Mouse (Mus musculus): ENCODE data around the gene Caprin2. TPM values are rescaled to one million over a fixed set of nuclear protein-coding genes. Genes with fewer than 3 reads are reported as not detected.
"Not testable (repeated sequence)": the region's sequence is repeated elsewhere in the genome, so short reads cannot be mapped to it uniquely, and the experiment has no call there.

The Caprin2 gene
- polyA plus RNA-seq, 1 experiment from 2014 or later = 13.8 TPM

DNA sequence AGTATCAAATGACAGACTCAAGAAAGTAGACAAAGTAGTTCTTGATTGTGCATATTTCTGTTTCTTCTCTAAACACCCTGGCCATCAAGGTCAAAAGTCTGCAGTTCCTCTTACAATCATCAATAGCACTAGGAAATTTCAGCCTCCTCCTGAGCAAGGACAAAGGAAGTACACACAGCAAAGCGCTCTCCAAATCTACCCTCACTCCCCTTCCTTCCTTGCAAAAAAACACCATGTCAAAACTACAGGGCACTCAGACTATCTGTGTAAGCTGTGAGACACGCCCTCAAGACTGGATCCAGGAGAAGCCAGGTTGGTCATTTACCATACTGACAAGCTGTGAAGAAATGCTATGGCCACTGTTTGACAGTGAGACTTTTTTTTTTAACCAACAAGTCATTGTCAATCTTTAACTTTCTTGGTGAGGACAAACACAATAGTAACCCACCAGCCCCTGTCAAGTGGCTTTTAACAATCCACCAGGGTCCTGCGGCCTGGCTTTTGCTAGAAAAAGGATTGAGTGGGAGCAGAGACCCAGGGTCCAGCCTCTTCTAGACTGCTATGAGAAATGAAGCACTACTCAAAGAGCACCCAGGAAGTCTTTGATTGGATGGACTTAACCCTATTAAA, 39.0 kb upstream of the Caprin2 start:
- ATAC-seq (ENCODE audit: low FRiP score) = no peak
- no peaks in the 10 kb centered on the region for H3K9me3 ChIP-seq (ENCODE audit: control insufficient read depth, low read length)
- WGBS = 79% methylated on average over 3 of the region's 3 CpGs
- no peaks in the 10 kb centered on the region; the same call in 1 of the 2 replicates for H3K4me1 ChIP-seq (ENCODE audit: control insufficient read depth, insufficient read depth, low read length)
- peaks cover 14% of the 10 kb centered on the region for H3K36me3 ChIP-seq (ENCODE audit: control insufficient read depth, insufficient read depth, low read length)
- H3K4me3 ChIP-seq (ENCODE audit: low read depth, low read length) = no peak overlapping the region
- DNase-seq (ENCODE audit: low spot score, missing footprints) = no peak
- H3K9ac ChIP-seq (ENCODE audit: low read length) = no peak overlapping the region
- H3K4me2 ChIP-seq = no peak overlapping the region
- no peaks in the 10 kb centered on the region for H3K27me3 ChIP-seq (ENCODE audit: control insufficient read depth, insufficient read depth, low read length)
- H3K27ac ChIP-seq (ENCODE audit: low read depth, low read length) = no peak overlapping the region

DNA sequence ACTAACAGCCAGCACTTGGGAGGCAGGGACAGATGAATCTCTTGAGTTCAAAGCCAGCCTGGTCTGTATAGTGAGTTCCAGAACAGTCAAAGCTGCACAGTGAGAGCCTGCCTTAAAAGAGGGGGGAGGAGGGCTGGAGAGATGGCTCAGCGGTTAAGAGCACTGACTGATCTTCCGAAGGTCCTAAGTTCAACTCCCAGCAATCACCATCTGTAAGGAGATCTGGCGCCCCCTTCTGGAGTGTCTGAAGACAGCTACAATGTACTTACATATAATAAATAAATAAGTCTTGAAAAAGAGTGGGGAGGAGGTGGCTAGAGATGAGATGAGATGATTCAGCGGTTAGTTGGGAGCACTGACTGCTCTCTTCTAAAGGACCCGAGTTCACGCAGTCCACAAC, 35.2 kb upstream of the Caprin2 start:
- H3K27me3 ChIP-seq (ENCODE audit: control insufficient read depth, insufficient read depth, low read length) = no peaks in the 10 kb centered on the region
- H3K4me1 ChIP-seq (ENCODE audit: control insufficient read depth, insufficient read depth, low read length) = no peaks in the 10 kb centered on the region
- WGBS = 88% methylated on average over 6 of the region's 6 CpGs
- DNase-seq (ENCODE audit: low spot score, missing footprints) (no peak), ATAC-seq (ENCODE audit: low FRiP score) (peak; percentile 34; the same call in 1 of the 2 replicates)
- H3K9ac ChIP-seq (ENCODE audit: low read length) = no peak overlapping the region
- no peaks in the 10 kb centered on the region for H3K9me3 ChIP-seq (ENCODE audit: control insufficient read depth, low read length)
- H3K36me3 ChIP-seq (ENCODE audit: control insufficient read depth, insufficient read depth, low read length) = peaks cover 28% of the 10 kb centered on the region
- no peak overlapping the region for H3K4me3 ChIP-seq (ENCODE audit: low read depth, low read length)
- H3K4me2 ChIP-seq = no peak overlapping the region
- H3K27ac ChIP-seq (ENCODE audit: low read depth, low read length) = no peak overlapping the region

GRCm38 (mm10) chr6:148918841-148919398, 22.9 kb upstream of the Caprin2 start:
- H3K4me3 ChIP-seq (ENCODE audit: low read depth, low read length) = no peak overlapping the region
- no peak overlapping the region for H3K4me2 ChIP-seq
- H3K36me3 ChIP-seq (ENCODE audit: control insufficient read depth, insufficient read depth, low read length) = peaks cover 7% of the 10 kb centered on the region; the same call in 1 of the 2 replicates
- no peaks in the 10 kb centered on the region for H3K9me3 ChIP-seq (ENCODE audit: control insufficient read depth, low read length)
- no peaks in the 10 kb centered on the region for H3K27me3 ChIP-seq (ENCODE audit: control insufficient read depth, insufficient read depth, low read length)
- H3K4me1 ChIP-seq (ENCODE audit: control insufficient read depth, insufficient read depth, low read length) = no peaks in the 10 kb centered on the region
- no peak overlapping the region for H3K27ac ChIP-seq (ENCODE audit: low read depth, low read length)
- no peak overlapping the region for H3K9ac ChIP-seq (ENCODE audit: low read length)
- DNase-seq (ENCODE audit: low spot score, missing footprints) (no peak), ATAC-seq (ENCODE audit: low FRiP score) (no peak)

GRCm38 (mm10) chr6:148917672-148918071, 21.6 kb upstream of the Caprin2 start:
- no peak overlapping the region for H3K4me2 ChIP-seq
- H3K9ac ChIP-seq (ENCODE audit: low read length) = no peak overlapping the region
- H3K9me3 ChIP-seq (ENCODE audit: control insufficient read depth, low read length) = no peaks in the 10 kb centered on the region
- H3K4me3 ChIP-seq (ENCODE audit: low read depth, low read length) = no peak overlapping the region
- H3K4me1 ChIP-seq (ENCODE audit: control insufficient read depth, insufficient read depth, low read length) = no peaks in the 10 kb centered on the region
- no peak for DNase-seq (ENCODE audit: low spot score, missing footprints)
- H3K27ac ChIP-seq (ENCODE audit: low read depth, low read length) = no peak overlapping the region
- no peaks in the 10 kb centered on the region for H3K27me3 ChIP-seq (ENCODE audit: control insufficient read depth, insufficient read depth, low read length)
- 86% methylated on average over 1 of the region's 1 CpGs for WGBS
- peaks cover 7% of the 10 kb centered on the region; the same call in 1 of the 2 replicates for H3K36me3 ChIP-seq (ENCODE audit: control insufficient read depth, insufficient read depth, low read length)
- no peak for ATAC-seq (ENCODE audit: low FRiP score)

GRCm38 (mm10) chr6:148916817-148917216, 20.8 kb upstream of the Caprin2 start:
- Histone ChIP-seq H3K27ac (ENCODE audit: low read depth, low read length) (no peak overlapping the region), H3K9ac (ENCODE audit: low read length) (no peak overlapping the region), H3K4me1 (ENCODE audit: control insufficient read depth, insufficient read depth, low read length) (no peaks in the 10 kb centered on the region), H3K27me3 (ENCODE audit: control insufficient read depth, insufficient read depth, low read length) (no peaks in the 10 kb centered on the region), H3K9me3 (ENCODE audit: control insufficient read depth, low read length) (no peaks in the 10 kb centered on the region), H3K4me2 (no peak overlapping the region), H3K4me3 (ENCODE audit: low read depth, low read length) (no peak overlapping the region), H3K36me3 (ENCODE audit: control insufficient read depth, insufficient read depth, low read length) (peaks cover 7% of the 10 kb centered on the region; the same call in 1 of the 2 replicates)
- DNase-seq (ENCODE audit: low spot score, missing footprints) (no peak), ATAC-seq (ENCODE audit: low FRiP score) (no peak)
- WGBS = 33% methylated on average over 3 of the region's 3 CpGs

GRCm38 (mm10) chr6:148913938-148914337, 17.9 kb upstream of the Caprin2 start:
- no peaks in the 10 kb centered on the region for H3K27me3 ChIP-seq (ENCODE audit: control insufficient read depth, insufficient read depth, low read length)
- H3K36me3 ChIP-seq (ENCODE audit: control insufficient read depth, insufficient read depth, low read length) = no peaks in the 10 kb centered on the region
- no peaks in the 10 kb centered on the region for H3K9me3 ChIP-seq (ENCODE audit: control insufficient read depth, low read length)
- no peak overlapping the region for H3K4me3 ChIP-seq (ENCODE audit: low read depth, low read length)
- DNase-seq (ENCODE audit: low spot score, missing footprints) = peak; percentile 90
- no peak overlapping the region for H3K4me2 ChIP-seq
- H3K4me1 ChIP-seq (ENCODE audit: control insufficient read depth, insufficient read depth, low read length) = no peaks in the 10 kb centered on the region
- H3K9ac ChIP-seq (ENCODE audit: low read length) = no peak overlapping the region
- no peak overlapping the region for H3K27ac ChIP-seq (ENCODE audit: low read depth, low read length)
- ATAC-seq (ENCODE audit: low FRiP score) = peak; percentile 40; the same call in 1 of the 2 replicates
- 15% methylated on average over 2 of the region's 2 CpGs for WGBS

DNA sequence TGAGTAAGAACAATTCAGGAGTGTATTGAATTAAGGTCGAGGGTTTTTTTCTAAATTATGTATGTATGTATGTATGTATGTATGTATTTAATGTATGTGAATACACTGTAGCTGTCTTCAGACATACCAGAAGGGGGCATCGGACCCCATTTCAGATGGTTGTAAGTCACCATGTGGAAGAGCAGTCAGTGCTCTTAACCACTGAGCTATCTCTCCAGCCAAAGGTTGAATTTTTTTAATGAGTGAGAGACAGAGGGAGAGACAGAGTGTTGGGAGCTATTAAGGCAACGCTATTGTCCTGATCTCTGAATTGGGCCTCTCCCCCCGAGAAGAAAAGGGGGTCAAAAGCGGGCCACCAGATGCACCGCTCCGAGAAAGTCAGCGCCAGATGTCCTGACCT, 15.9 kb upstream of the Caprin2 start:
- H3K27me3 ChIP-seq (ENCODE audit: control insufficient read depth, insufficient read depth, low read length); DNase-seq (ENCODE audit: low spot score, missing footprints); H3K4me3 ChIP-seq (ENCODE audit: low read depth, low read length); H3K4me1 ChIP-seq (ENCODE audit: control insufficient read depth, insufficient read depth, low read length); H3K9me3 ChIP-seq (ENCODE audit: control insufficient read depth, low read length); H3K9ac ChIP-seq (ENCODE audit: low read length); H3K4me2 ChIP-seq; H3K27ac ChIP-seq (ENCODE audit: low read depth, low read length); ATAC-seq (ENCODE audit: low FRiP score); H3K36me3 ChIP-seq (ENCODE audit: control insufficient read depth, insufficient read depth, low read length): not testable (repeated sequence)
- WGBS = 73% methylated on average over 5 of the region's 8 CpGs

GRCm38 (mm10) chr6:148906958-148907357, 10.9 kb upstream of the Caprin2 start:
- Histone ChIP-seq H3K27ac (ENCODE audit: low read depth, low read length) (no peak overlapping the region), H3K36me3 (ENCODE audit: control insufficient read depth, insufficient read depth, low read length) (no peaks in the 10 kb centered on the region), H3K9ac (ENCODE audit: low read length) (no peak overlapping the region), H3K9me3 (ENCODE audit: control insufficient read depth, low read length) (no peaks in the 10 kb centered on the region), H3K27me3 (ENCODE audit: control insufficient read depth, insufficient read depth, low read length) (no peaks in the 10 kb centered on the region), H3K4me2 (no peak overlapping the region), H3K4me1 (ENCODE audit: control insufficient read depth, insufficient read depth, low read length) (0 out of 2 replicates have a peak, but pooled peaks cover 3% of the 10 kb centered on the region), H3K4me3 (ENCODE audit: low read depth, low read length) (no peak overlapping the region)
- WGBS = 95% methylated on average over 9 of the region's 9 CpGs
- no peak for DNase-seq (ENCODE audit: low spot score, missing footprints)
- no peak for ATAC-seq (ENCODE audit: low FRiP score)

DNA sequence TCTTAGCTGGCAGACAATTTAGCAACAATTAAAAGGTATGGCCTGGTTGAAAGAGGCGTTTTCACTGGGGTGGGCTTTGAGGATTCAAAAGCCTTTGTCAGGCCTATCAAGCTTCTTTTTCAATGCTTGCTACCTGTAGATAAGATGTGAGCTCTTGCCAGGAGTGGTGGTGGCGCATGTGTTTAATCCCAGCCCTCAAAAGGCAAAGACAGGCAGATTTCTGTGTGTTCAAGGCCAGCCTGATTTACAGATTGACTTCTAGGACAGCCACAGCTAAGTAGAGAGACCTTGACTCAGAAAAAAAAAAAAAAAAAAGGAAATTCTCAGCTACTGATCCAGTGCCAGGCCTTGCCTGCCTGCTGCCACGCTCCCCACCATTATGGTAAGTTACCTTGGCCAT, 6.7 kb upstream of the Caprin2 start:
- H3K4me2 ChIP-seq = no peak overlapping the region
- no peak overlapping the region for H3K27ac ChIP-seq (ENCODE audit: low read depth, low read length)
- H3K9me3 ChIP-seq (ENCODE audit: control insufficient read depth, low read length) = no peaks in the 10 kb centered on the region
- H3K9ac ChIP-seq (ENCODE audit: low read length) = no peak overlapping the region
- H3K27me3 ChIP-seq (ENCODE audit: control insufficient read depth, insufficient read depth, low read length) = no peaks in the 10 kb centered on the region
- DNase-seq (ENCODE audit: low spot score, missing footprints) (no peak), ATAC-seq (ENCODE audit: low FRiP score) (no peak)
- no peaks in the 10 kb centered on the region for H3K36me3 ChIP-seq (ENCODE audit: control insufficient read depth, insufficient read depth, low read length)
- 80% methylated on average over 3 of the region's 3 CpGs for WGBS
- H3K4me3 ChIP-seq (ENCODE audit: low read depth, low read length) = no peak overlapping the region
- H3K4me1 ChIP-seq (ENCODE audit: control insufficient read depth, insufficient read depth, low read length) = 0 out of 2 replicates have a peak, but pooled peaks cover 3% of the 10 kb centered on the region

Data from midbrain, embryonic 11.5 days (tissue).